Mouse (Mus musculus) hematopoietic stem cell, adult 5-6 weeks (primary cell): ENCODE measurements around the gene Acbd4. TPM values are rescaled to one million over a fixed set of nuclear protein-coding genes. Genes with fewer than 3 reads are reported as not detected.
A peak's percentile ranks its signal among the peaks of the same experiment; 100 is the strongest.

ENCODE experiments used
- ATAC-seq, 2 experiments: fragments of 125-278 bp in 1 of 2; replicated peaks in 1 of 2; 2 replicates each; pipeline ENCODE4 v1.8.0; 2016 to 2017; ENCODE audit warnings: inconsistent platforms in 2 of 2, mild to moderate bottlenecking in 2 of 2, moderate number of reproducible peaks in 2 of 2, low read depth in 1 of 2, moderate TSS enrichment in 1 of 2; ENCODE audit not compliant: low FRiP score in 2 of 2, poor library complexity in 2 of 2, severe bottlenecking in 2 of 2, insufficient read depth in 1 of 2, low TSS enrichment in 1 of 2
- total RNA-seq: library from RNA; stranded (forward); fragments of 172-1452, 232-1000 nt; gene quantifications from 2 replicates; pipeline ENCODE4 v1.2.3, GENCODE M21; 2017

Gene Acbd4
- total RNA-seq, 1 experiment from 2014 or later, result 16.8 TPM

DNA sequence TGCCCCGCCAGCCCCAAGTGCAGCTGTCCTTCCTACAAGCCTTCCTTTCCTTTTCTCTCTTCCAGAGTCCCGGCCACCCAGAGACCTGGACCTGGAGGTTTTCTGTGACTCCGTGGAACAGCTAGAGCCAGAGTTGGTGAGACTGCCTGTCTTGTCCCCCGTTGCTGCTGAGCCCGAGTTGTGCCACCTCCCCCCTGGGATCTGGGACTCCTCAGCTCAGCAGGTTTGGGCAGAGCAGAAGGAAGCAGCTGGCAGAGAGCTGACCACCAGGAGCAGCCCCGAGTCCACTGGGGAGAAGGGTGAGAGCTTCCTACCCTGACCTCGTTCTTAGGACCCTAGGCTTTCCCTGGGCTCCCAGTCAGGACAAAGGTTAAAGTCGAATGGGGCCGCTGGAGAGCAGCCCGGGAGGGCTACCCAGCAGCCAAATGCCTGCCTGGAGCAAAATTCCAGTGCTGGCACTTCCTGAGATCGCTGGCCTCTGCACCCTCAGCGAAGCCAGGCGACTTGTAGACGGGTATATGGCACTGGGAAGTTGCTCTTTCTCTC, 3.8 kb downstream of the Acbd4 start:
- ATAC-seq, result no peak

DNA sequence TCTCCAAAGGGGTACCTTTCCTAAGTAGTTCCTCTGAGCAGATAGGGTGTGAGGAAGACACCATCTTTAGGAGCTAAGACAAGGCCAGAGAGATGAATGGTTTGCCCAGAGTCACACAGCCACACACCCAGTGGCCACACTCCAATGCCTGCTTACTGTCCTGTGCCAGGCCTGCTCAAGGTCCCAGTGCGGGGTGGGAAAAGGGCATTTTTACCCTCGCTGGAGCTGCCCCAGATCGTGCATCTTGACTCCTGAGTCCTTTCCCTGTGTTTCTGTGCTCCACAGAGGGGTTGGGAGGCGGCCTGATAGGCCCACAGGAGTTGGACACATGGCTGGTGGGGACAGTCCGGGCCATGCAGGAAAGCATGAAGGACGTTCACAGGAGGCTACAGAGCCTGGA, 4.3 kb downstream of the Acbd4 start:
- no peak for ATAC-seq

DNA sequence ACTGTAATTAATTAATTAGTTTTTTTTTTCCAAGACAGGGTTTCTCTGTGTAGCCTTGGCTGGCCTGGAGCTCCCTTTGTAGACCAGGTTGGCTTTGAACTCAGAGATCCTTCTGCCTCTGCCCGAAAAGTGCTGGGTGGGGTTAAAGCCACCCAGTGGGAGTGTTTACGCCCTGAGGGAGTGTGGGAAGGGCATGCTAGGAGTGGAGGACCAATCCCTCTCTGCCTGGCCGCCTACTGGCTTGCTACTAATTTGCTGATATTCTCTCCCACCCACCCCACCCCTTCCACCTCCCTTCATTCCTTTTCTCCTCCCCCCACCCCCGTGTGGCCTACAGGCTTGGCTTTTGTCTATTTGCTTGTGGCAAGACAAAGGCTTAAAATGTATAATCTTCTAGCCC, 4.9 kb downstream of the Acbd4 start:
- no peak for ATAC-seq

DNA sequence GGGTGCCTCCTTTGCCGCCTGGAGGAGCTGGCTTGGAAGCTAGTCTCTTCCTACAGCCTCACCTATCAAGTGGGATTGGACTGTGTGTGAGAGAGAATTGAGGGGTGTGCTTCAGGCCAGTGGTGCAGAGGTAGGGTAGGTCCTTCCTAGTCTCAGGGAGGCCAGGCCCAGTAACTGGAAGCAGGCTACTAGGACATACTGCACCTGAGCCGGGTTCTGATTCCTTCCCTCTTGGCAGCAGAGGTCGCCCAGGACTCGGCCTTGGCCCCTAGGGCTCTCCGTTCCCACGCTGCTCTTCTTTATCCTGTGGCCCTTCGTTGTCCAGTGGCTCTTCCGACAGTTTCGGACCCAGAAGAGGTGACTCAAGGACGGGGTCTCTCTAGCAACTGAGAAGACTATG, 9.8 kb downstream of the Acbd4 start:
- ATAC-seq, result no peak

DNA sequence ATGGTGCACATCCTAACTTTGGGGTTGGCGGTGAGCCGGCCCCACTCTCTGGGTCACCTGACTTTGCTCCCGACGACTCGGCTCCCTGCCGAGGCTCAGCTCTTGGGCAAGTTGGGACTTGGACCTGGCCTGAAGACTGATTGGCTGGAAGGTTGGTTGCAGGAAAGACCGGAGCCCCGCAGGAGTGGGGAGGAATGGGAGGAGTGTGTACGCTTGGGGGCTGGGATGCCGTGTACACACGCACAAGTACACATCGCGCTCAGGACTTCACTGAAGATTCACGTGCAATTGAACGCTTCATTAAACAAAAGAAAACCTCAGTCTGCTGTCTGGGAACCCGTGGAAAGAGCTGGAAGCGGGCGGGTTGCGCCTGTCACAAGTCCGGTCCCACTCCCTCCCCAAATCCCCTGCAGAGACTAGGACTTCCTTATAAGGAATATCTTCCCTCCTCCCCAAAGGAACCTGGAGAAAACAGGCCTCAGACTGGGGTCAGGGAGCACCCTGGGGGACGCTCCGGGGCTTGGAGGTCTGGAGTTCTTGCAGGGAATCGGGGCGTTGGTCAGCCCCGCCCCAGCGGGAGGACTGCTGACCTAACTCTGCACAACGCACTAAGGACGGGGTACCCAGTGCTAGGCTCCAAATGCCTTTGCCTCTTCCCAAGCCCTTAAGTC, 10.5 kb downstream of the Acbd4 start:
- no peak for ATAC-seq

DNA sequence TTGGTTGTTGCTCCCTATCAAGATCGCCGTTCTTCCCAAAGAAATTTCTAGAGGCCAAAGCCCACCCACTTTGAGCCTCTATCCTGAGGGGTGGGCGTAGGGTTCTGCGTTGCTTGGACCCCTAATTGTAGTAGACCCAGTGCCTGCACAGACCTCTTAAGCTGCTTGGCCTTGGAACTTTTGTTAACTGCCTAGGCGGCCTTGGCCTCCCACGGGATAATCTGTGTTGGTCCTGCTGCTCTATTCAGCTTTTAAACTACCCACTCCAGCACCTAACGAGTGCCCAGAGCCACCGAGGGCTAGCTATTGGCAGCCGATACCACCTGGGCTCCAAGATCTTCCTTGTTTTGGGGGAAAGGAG, 11.1 kb downstream of the Acbd4 start:
- ATAC-seq, result no peak

DNA sequence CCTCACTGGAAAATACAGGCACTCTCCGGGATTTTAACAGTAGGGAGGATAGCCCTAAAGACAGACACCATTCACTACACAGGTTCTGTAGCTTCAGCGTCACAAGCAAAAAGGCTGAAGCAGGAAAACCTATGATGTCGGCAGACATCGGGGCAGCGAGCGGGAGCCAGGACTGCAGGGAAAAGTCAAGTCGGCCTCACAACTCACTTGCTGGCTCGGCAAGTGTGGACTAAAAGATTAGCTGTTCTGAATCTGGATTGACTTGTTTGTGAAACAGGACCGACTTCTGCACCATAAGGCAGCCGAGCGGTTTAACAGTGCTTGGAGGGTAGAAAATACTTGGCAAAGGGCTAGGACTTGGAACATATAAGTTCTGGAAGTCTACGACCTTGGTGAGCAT, 11.5 kb downstream of the Acbd4 start:
- ATAC-seq, result no peak

DNA sequence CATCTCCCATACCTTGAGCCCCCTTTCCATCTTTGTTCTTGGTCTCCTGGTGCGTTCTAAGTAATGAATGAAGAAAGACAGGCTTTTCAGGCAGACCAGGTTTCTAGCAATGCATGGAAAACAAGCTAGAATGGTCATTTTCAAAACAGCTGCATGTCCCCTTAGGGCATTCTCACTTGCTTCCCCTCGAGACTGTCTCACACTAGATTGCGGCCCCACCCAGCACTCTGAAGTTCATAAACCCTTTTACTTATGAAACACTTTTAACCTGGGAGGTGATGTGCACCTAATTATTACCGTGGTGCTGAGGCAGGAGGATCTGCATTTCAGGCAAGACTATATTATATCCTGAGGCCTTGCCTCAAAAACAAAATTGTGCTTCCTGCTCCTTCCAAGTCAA, 12.3 kb downstream of the Acbd4 start:
- ATAC-seq, result no peak

DNA sequence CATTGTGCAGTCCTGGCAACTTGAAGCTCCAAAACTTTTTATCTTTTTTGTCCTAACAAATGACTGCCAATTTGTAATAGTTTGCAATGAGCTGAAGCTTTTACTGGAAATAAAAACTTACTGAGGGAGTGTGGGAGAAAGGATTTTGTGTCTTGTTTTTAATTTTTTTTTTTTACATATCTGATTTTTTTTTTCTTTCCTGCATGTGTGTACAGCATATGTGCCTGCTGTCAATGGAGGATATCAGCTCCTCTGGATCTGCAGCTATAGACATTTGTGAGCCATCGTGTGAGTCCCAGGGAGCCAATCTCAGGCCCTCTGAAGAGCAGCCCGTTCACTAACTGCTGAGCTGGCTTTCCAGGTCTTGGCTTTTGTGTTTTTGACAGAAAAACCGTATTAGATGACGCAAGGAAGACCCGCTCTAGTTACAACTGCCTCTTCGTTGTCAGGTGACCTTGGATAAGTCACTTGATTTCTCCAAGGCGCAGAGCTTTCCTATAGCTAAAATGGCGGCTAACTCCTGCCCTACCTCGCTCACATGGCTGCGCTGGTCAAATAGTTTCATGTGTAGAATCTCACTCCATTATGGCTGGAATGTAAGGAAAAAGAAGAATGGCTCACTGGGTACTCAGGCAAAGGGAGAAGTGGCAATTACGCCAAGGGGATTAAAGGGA, 12.9 kb downstream of the Acbd4 start:
- no peak for ATAC-seq

DNA sequence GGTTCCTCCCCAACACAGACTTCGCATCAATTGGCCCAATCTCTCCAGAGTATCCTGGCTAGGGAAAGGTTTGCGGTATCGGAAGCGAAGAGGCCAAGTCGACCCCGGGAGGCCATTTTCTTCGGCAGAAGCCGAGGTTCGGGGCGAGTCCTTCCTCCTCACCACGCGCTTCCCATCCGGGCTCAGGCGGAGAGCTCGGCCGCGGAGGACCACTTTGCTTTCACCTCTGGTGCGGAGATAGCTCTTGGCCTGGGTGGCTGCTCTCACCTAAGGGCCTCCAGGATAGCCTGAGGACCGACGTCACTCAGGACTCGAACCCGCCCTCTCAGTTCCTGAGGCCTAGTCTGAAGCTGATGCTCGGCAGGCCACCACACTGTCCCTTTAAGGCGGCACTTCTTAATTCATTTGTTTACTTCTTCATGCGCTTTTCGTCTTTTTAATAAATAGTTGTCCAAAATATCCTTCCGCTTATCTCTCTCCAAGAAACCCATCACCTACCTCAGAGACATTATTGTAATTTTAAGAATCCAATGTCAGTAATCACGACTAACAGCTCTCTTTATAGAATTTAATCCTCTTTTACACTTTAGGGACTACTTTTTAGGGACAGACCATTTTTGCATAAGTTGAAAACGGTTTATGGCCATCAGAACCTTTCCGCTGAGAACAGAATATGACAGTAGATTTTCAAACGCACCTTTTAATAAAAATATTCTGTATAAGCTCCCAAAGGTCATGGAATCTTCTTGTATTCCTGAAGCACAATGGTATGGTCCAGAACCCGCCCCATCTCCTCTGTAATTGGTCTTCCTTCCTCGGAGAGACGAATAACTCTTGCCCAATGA, 13.9 kb downstream of the Acbd4 start:
- peak; percentile 37 to 40 for ATAC-seq

DNA sequence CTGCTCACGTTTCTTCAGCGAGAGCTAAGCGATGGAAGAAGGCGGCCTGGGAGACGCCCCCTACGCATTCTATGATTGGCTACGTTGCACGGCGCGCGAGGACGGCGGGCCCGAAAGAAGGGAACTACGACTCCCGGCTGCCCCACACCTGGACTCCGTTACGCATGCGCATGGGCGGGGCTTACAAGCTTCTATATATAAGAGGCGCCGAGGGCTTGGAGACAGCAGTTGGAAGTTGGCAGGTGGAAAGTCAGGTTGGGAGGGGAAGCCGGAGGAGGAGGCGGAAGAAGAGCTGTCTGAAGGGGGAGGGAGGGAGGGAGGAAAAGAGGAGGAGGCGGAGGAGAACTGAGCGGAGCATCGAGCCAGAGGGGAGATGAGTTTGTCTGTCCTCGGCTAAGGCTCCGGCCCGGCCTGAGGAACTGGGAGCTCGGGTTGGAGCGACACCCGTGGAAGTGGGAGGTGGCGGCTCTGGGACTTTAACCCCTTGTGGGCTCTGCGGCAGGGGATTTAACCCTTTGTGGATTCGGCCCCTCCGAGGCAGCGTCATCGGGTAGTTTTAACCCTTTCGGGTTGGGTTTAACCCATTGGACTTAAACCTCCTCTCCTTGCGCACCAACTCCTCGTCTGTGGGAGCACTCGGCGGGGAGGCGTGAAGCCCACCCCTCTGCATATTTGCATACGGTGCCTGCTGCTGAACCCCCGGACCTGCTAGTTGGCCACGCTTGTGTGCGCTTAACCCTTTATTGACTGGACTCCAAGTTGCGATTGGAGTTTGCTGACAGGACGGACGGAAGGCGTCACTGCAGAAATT, 14.7 kb downstream of the Acbd4 start, which contains the start of gene Hexim1:
Gene Hexim1, plus strand, starts transcription at position 224 of the 811 bp plus-strand sequence.
- peak; percentile 90 to 92 for ATAC-seq

DNA sequence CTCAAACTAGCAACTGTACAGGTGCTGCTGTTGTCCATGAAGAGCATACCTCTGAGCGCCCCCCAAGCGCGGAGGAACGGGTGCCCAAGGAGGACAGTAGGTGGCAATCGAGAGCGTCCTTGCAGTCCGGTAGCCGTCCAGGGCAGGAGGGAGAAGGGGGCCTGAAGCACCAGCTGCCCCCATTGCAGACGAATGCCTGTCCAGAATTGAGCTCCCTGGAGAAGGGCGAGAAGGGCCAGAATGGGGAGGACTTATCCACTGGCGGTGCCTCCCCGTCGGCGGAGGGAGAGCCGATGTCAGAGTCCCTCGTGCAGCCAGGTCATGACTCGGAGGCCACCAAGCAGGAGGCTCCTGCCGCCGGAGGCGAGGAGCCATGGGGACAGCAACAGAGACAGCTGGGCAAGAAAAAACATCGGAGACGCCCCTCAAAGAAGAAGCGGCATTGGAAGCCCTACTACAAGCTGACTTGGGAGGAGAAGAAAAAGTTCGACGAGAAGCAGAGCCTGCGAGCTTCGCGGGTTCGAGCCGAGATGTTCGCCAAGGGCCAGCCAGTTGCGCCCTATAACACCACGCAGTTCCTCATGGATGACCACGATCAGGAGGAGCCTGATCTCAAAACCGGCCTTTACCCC, 15.6 kb downstream of the Acbd4 start:
- peak in 1 of 2 experiments; percentile 22; a peak in 3 of 4 replicates for ATAC-seq

DNA sequence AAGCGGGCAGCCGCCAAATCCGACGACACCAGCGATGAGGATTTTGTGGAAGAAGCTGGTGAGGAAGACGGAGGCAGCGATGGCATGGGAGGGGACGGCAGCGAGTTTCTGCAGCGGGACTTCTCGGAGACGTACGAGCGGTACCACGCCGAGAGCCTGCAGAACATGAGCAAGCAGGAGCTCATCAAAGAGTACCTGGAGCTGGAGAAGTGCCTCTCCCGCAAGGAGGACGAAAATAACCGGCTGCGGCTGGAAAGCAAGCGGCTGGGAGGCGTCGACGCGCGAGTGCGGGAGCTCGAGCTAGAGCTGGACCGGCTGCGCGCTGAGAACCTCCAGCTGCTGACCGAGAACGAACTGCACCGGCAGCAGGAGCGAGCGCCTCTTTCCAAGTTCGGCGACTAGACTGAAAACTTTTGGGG, 16.1 kb downstream of the Acbd4 start:
- ATAC-seq, result no peak

DNA sequence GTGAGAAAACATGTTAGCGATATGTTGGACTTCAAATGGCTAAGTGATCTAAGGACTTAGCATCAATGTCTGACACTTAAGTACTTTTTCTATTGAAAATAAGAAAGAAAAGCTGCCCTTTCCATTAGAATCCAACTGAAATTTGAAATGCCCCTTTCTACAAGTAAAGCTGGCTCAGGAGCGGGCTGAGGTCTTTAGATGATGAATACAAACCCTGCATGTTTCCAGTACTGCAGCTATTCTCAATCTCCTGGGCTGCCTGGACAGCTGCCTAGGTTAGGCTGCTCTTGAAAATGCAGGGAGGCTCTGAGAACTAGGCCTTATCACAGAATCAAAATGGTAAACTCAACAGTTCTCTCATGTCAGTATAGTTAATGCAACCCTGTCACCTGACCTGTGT, 17.4 kb downstream of the Acbd4 start:
- no peak for ATAC-seq

DNA sequence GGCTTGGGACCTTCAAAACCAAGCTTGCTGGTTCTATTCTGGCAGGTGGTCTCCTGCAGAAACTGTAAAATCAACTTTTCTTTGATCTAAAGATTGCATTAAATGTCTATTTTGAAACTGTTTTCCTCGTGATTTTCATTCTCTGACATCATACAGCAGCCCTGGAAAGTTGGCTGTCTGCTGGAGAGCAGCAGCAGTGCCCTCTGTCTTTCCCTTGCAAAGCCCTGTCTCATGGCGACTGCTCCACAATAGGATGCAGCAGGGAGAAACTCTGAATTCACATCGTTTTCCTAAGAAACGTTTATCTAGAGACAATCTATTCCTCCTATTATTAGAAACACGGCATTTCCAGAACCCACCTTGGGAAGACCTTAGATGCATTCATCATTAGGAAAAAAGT, 18.1 kb downstream of the Acbd4 start:
- ATAC-seq, result no peak

DNA sequence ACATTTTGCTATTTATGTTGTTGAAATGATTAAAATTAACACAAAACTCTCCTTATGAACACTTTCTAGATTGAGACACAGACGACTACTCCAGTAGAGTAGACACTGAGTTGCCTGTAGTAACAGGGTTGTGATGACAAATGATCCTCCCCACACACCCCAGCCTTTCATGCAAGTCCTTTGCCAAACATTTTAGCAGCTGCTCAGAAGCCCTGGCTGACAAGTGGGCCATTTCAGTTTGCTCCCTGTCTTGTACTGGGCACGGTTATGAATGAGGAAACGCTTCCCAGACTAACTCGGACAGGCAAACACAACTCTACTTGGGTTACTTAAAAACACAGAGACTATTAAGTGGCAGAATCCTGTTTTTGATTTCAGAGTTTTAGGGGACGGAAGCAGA, 18.8 kb downstream of the Acbd4 start:
- ATAC-seq, result no peak
